Mouse (Mus musculus): ENCODE data around the gene Tecr.

GRCm38 (mm10) chr8:83649699-83650098 lies 41.9 kb upstream of the Tecr start:
- TF ChIP-seq CTCF (IDR thresholded peaks at IDR 0.05; ENCODE audit: low read depth, low read length) (no peak), POLR2A (IDR thresholded peaks at IDR 0.05; ENCODE audit: borderline replicate concordance, low read depth, low read length) (no peak)
